Mouse (Mus musculus) T-helper 2 cell (primary cell): ENCODE measurements around the gene Hist1h3f.

Experiments
- in situ Hi-C: fragments of 300-600 bp; cut with MboI, MseI; formaldehyde crosslinking; loops from one replicate; pipeline ENCODE4 v1.15.1; 2025; ENCODE audit warnings: high pct_unique_total_duplicates

Gene Hist1h3f

GRCm38 (mm10) chr13:23543965-23544786 lies at the start of gene Hist1h3f:
Gene Hist1h3f (plus strand): TSS chr13:23544052.
- in situ Hi-C loops = no loop called here

GRCm38 (mm10) chr13:23495526-23495925 lies 48.3 kb upstream of the Hist1h3f start:
- in situ Hi-C loops = no loop called here

GRCm38 (mm10) chr13:23497656-23498321 lies 46.1 kb upstream of the Hist1h3f start:
- in situ Hi-C loops = no loop called here

- in situ Hi-C loops = no loop called here
These were observed 45.2 kb upstream of the Hist1h3f start for GRCm38 (mm10) chr13:23498653-23499052.

- in situ Hi-C loops = no loop called here
These were observed 43.9 kb upstream of the Hist1h3f start for GRCm38 (mm10) chr13:23499943-23500342.

- in situ Hi-C loops = no loop called here
These were observed 43.2 kb upstream of the Hist1h3f start for GRCm38 (mm10) chr13:23500424-23501200.

GRCm38 (mm10) chr13:23501511-23501910 lies 42.3 kb upstream of the Hist1h3f start:
- in situ Hi-C loops = no loop called here

GRCm38 (mm10) chr13:23502031-23502567 lies 41.8 kb upstream of the Hist1h3f start:
- in situ Hi-C loops = no loop called here

- in situ Hi-C loops = no loop called here
These were observed 40.9 kb upstream of the Hist1h3f start for GRCm38 (mm10) chr13:23502916-23503315.

GRCm38 (mm10) chr13:23503797-23504196 lies 40.1 kb upstream of the Hist1h3f start:
- in situ Hi-C loops = no loop called here

GRCm38 (mm10) chr13:23505662-23506345 lies 38.0 kb upstream of the Hist1h3f start:
- in situ Hi-C loops = no loop called here

GRCm38 (mm10) chr13:23506351-23506750 lies 37.5 kb upstream of the Hist1h3f start:
- in situ Hi-C loops = no loop called here

- in situ Hi-C loops = no loop called here
These were observed 36.9 kb upstream of the Hist1h3f start for GRCm38 (mm10) chr13:23506819-23507515.

GRCm38 (mm10) chr13:23510127-23510526 lies 33.7 kb upstream of the Hist1h3f start:
- in situ Hi-C loops = no loop called here

- in situ Hi-C loops = no loop called here
These were observed 30.3 kb upstream of the Hist1h3f start for GRCm38 (mm10) chr13:23513517-23513916.

GRCm38 (mm10) chr13:23515281-23515680 lies 28.6 kb upstream of the Hist1h3f start:
- in situ Hi-C loops = loop anchor here (5.0 kb wide), 1 partner anchor 83 kb away; no protein-coding TSS in a partner anchor

- in situ Hi-C loops = loop anchor here (5.0 kb wide), 1 partner anchor 84 kb away; no protein-coding TSS in a partner anchor
These were observed 27.8 kb upstream of the Hist1h3f start for GRCm38 (mm10) chr13:23515826-23516620.

GRCm38 (mm10) chr13:23516822-23517602 lies 26.8 kb upstream of the Hist1h3f start:
- in situ Hi-C loops = loop anchor here (5.0 kb wide), 1 partner anchor 85 kb away; no protein-coding TSS in a partner anchor
